Mouse (Mus musculus): ENCODE measurements around the gene Zfp882.

DNA sequence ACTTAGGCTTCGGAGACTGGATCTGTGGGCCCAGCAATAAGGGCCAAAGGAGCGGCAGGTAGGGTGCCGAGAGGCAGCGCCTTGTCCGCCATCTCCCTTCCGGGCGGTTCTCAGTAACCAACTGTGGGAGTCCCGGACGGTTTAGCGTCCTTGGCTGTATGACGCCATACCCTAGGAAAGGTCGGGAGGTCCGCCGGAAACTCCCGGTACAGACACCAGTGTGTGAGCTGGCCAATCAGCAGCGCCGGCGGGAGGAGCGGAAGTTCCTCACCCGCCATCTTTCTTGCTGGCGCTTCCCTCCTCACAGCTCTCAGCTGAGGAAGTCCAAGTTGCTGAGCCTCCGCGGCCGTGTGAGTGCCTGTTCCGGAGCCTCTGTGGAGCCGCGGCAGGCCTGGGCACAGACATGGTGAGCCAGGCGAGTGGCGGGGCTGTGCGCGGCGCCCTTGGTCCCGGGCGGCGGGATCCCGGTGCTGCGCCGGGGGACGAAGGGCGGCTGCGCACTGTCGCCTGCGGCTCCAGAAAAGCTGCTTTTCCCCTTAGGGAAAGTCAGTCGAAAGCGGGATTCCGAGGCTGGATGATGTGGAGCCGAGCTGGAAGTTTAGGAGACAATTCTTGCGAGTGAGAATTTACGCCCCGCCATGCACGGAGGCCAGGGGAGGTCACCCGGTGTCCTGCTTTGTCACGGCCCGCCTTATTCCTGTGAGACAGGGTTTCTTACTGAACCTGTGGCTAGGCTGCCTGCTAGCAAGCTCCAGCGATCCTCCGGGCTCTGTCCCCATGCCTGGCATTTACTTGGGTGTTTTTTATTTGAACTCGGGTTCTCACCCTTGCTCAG is 14.4 kb downstream of the Zfp882 start:
- 0 out of 2 replicates have a peak, but pooled peaks have one; percentile 3 for TF ChIP-seq EP300 (IDR thresholded peaks at IDR 0.05; ENCODE audit: insufficient read depth, low read depth, low read length)
- no peak for TF ChIP-seq POLR2A (IDR thresholded peaks at IDR 0.05; ENCODE audit: insufficient read depth, low read length)

Measured in ES-Bruce4 (cell line).